Mouse (Mus musculus) ES-E14 (cell line): ENCODE results near the gene Slc41a3.

Source experiments
- CHD2 ChIP-seq: IDR thresholded peaks from 2 replicates; pipeline ENCODE4 v1.6.1; 2014; ENCODE audit warnings: mild to moderate bottlenecking, low read depth, low read length, inconsistent platforms
- HCFC1 ChIP-seq: IDR thresholded peaks from 2 replicates; pipeline ENCODE4 v1.6.1; 2012; ENCODE audit warnings: low read length, inconsistent platforms, borderline replicate concordance; ENCODE audit not compliant: insufficient read depth
- MAFK ChIP-seq: IDR thresholded peaks from 2 replicates; pipeline ENCODE4 v1.6.1; 2014; ENCODE audit warnings: mild to moderate bottlenecking, low read depth, low read length, inconsistent platforms; ENCODE audit not compliant: insufficient read depth
- ZC3H11A ChIP-seq: IDR thresholded peaks from 2 replicates; pipeline ENCODE4 v1.6.1; 2012; ENCODE audit warnings: low read depth, mild to moderate bottlenecking, inconsistent platforms, low read length, borderline replicate concordance
- ZNF384 ChIP-seq: IDR thresholded peaks from 2 replicates; pipeline ENCODE4 v1.6.1; 2012; ENCODE audit warnings: low read depth, low read length, inconsistent platforms

DNA sequence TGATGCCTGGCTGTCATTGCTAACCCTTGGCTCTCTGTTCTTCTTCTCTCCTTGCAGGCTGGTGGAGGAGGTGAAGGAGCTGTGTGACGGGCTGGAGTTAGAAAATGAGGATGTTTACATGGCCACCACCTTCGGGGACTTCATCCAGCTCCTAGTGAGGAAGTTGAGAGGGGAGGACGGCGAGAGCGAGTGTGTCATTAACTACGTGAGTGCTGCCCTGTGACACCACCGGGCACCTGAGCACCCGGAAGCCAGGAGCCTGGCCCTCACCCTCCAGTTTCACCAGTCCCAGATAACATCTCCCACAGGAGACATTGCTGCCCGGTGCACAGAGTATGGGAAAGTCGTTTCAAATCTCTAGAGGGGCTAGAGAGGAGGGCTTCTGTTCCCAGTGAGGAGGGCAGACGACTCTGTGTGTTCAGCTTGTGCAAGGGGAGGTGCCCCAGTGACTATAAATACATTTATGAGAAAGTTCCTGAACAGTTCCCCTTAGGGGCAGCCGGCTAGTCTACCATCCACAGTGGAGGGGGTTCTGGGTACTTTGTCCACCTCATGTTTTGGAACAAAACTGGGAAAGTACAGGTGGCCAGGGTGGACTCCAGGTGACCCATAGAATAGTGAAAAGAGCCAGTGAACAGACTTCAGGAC lies 34.7 kb upstream of the Slc41a3 start:
- TF ChIP-seq ZNF384, result no peak
- no peak for TF ChIP-seq ZC3H11A
- TF ChIP-seq CHD2, result no peak
- TF ChIP-seq HCFC1, result no peak
- no peak for TF ChIP-seq MAFK
